Mouse (Mus musculus) heart, postnatal 0 days (tissue): ENCODE measurements at regions not wholly inside any gene's neighbourhood (a gene's known extent, or its start where the extent isn't known, plus 50 kb on each side); places are given as distances from the start of the nearest gene placed in this dataset.

Experiments used
- ATAC-seq: fragments of 200-750 bp; cut with Nextera tagmentation; 2 replicates; pipeline ENCODE4 v1.8.0; 2017; ENCODE audit warnings: low read depth, moderate number of reproducible peaks, moderate library complexity; ENCODE audit not compliant: insufficient read depth
- DNase-seq: peaks from one replicate; pipeline ENCODE4 v3.0.0-alpha.2; 2016; ENCODE audit warnings: low spot score
- H3K27ac ChIP-seq: fragments of 300-500 bp; sonication (generic); 2 replicates; pipeline ENCODE4 v1.5.1; 2014; ENCODE audit warnings: low read depth, mild to moderate bottlenecking
- H3K27me3 ChIP-seq: fragments of 300-500 bp; sonication (generic); 2 replicates; pipeline ENCODE4 v1.6.1; 2014; ENCODE audit warnings: low read length, mixed read lengths; ENCODE audit not compliant: control insufficient read depth, insufficient read depth
- H3K36me3 ChIP-seq: fragments of 300-500 bp; sonication (generic); replicated peaks from 2 replicates; pipeline ENCODE4 v1.6.1; 2014; ENCODE audit warnings: low read length, mixed read lengths; ENCODE audit not compliant: control insufficient read depth, insufficient read depth
- H3K4me1 ChIP-seq: fragments of 300-500 bp; sonication (generic); 2 replicates; pipeline ENCODE4 v1.6.1; 2014; ENCODE audit warnings: antibody characterized with exemption; ENCODE audit not compliant: control insufficient read depth, insufficient read depth
- H3K4me2 ChIP-seq: fragments of 300-500 bp; sonication (generic); 2 replicates; pipeline ENCODE4 v1.6.1; 2014; ENCODE audit warnings: low read depth, mild to moderate bottlenecking, low read length, moderate library complexity
- H3K4me3 ChIP-seq: fragments of 300-500 bp; sonication (generic); 2 replicates; pipeline ENCODE4 v1.5.1; 2014; ENCODE audit warnings: low read depth, low read length
- H3K9ac ChIP-seq: fragments of 300-500 bp; sonication (generic); replicated peaks from 2 replicates; pipeline ENCODE4 v1.6.1; 2014; ENCODE audit warnings: low read depth, low read length, mixed read lengths
- H3K9me3 ChIP-seq: fragments of 300-500 bp; sonication (generic); replicated peaks from 2 replicates; pipeline ENCODE4 v1.6.1; 2016; ENCODE audit warnings: low read length; ENCODE audit not compliant: control insufficient read depth
- CTCF ChIP-seq: IDR thresholded peaks from 2 replicates; pipeline ENCODE4 v1.5.1; 2016; ENCODE audit warnings: antibody characterized with exemption, control low read depth, low read depth
- EP300 ChIP-seq: IDR thresholded peaks from 2 replicates; pipeline ENCODE4 v1.6.1; 2016; ENCODE audit warnings: antibody characterized with exemption, low read depth
- WGBS: fragments of 180-500 bp; shearing (Covaris S2); extraction: QIAGEN DNeasy Blood & Tissue Kit; methylation state at CpG from one replicate; pipeline ENCODE4 v1.1.7; 2014; 5-methylcytosine and 5-hydroxymethylcytosine counted together

DNA sequence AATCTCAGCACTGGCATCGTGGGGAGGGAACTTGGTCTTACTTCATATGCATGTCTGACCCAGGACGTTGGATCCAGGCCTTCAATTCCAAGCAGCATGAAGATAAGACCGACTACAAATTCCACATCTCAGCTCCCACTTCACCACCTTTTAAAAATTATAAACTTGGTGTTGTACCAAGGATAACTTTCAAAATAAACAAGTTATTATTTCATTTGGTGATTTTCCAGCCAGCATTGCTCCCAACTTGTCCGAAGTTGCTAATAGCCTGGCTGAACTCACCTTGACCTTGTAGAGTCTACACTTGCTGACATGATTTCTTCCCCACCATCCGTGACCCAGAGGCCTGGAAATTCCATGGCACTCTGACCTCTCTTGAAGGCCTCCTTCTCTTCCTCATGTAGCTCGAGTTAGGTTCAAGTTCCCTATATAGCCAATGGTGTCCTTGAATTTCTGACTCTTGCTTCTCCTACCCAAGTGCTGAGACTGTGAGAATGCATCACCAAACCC, 123.7 kb downstream of the Thbs2 start:
- Histone ChIP-seq H3K4me2 (no peak overlapping the region), H3K9me3 (no peaks in the 10 kb centered on the region), H3K27me3 (no peaks in the 10 kb centered on the region), H3K36me3 (no peaks in the 10 kb centered on the region), H3K4me3 (no peak overlapping the region), H3K4me1 (no peaks in the 10 kb centered on the region), H3K27ac (no peak overlapping the region), H3K9ac (no peak overlapping the region)
- no peak for TF ChIP-seq CTCF
- no peak for TF ChIP-seq EP300
- ATAC-seq, result no peak
- DNase-seq, result no peak
- 37% methylated on average over 6 of the region's 6 CpGs for WGBS

DNA sequence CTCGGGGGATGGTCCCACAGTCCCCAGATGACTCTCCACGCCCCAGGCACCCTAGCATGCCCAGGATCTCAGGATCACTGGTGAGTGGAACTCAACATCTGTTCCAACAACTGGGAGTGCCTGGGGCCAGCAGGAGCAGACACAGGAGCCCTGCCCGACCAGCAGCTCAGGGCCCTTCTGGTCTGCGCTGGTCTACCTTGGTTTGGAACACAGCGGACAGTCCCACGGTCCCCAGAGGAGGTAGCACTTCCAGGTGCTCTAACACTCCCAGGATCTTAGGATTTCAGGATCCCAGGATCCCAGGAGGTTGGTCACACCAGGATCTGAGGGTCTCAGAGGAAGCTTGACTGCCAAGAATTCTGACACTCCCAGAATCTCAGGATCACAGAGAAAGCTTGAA, 131.8 kb downstream of the Thbs2 start:
- H3K9me3 ChIP-seq, result no peaks in the 10 kb centered on the region
- DNase-seq (no peak), ATAC-seq (no peak)
- TF ChIP-seq CTCF (no peak), EP300 (no peak)
- H3K4me1 ChIP-seq, result no peaks in the 10 kb centered on the region
- no peak overlapping the region for H3K4me3 ChIP-seq
- no peak overlapping the region for H3K4me2 ChIP-seq
- H3K9ac ChIP-seq, result no peak overlapping the region
- H3K27me3 ChIP-seq, result no peaks in the 10 kb centered on the region
- 70% methylated on average over 6 of the region's 6 CpGs for WGBS
- no peak overlapping the region for H3K27ac ChIP-seq
- H3K36me3 ChIP-seq, result no peaks in the 10 kb centered on the region

DNA sequence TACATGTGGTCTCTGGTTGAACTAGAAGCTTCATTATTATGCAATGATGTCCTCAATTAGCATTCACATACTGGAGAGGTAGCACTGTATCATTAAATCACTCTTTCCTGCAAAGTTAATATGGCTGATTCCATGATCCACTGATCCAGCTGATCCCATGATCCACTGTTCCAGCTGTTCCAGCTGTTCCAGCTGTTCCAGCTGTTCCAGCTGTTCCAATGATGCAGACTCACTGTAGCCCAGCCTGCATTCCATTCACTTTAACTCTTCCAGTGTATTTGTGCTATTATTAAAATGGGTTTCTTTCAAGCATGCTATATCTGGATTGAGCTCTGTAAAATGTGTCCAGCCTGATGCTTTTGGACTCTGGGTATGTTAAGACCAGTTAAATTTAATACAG, 136.8 kb downstream of the Thbs2 start:
- Histone ChIP-seq H3K4me2 (no peak overlapping the region), H3K9me3 (no peaks in the 10 kb centered on the region), H3K27ac (no peak overlapping the region), H3K9ac (no peak overlapping the region), H3K27me3 (no peaks in the 10 kb centered on the region), H3K36me3 (no peaks in the 10 kb centered on the region), H3K4me3 (no peak overlapping the region), H3K4me1 (no peaks in the 10 kb centered on the region)
- TF ChIP-seq CTCF (no peak), EP300 (no peak)
- DNase-seq, result no peak
- no peak for ATAC-seq

DNA sequence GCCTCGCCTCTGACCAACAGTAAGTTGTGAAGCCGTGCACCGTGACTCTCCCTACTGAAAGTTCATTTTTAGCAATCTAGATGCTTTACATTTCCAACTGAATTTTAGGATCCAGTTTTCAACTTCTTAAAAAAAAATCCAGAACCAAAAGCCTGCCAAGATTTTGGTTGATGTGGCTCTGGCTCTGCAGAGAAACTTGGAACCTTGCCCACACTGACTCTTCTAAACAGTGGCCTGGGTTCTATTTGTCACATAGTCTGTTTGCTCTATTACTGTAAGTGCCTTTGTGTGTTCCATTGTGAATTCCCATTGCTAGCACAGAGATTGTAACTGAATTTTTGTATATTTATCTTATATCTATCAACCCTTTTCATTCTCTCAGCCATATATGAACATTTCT, 140.8 kb downstream of the Thbs2 start:
- no peak for ATAC-seq
- DNase-seq, result no peak
- Histone ChIP-seq H3K4me3 (no peak overlapping the region), H3K4me1 (no peaks in the 10 kb centered on the region), H3K27me3 (no peaks in the 10 kb centered on the region), H3K9ac (no peak overlapping the region), H3K4me2 (no peak overlapping the region), H3K27ac (no peak overlapping the region), H3K36me3 (no peaks in the 10 kb centered on the region), H3K9me3 (no peaks in the 10 kb centered on the region)
- WGBS, result 71% methylated on average over 3 of the region's 3 CpGs
- TF ChIP-seq CTCF (no peak), EP300 (no peak)

DNA sequence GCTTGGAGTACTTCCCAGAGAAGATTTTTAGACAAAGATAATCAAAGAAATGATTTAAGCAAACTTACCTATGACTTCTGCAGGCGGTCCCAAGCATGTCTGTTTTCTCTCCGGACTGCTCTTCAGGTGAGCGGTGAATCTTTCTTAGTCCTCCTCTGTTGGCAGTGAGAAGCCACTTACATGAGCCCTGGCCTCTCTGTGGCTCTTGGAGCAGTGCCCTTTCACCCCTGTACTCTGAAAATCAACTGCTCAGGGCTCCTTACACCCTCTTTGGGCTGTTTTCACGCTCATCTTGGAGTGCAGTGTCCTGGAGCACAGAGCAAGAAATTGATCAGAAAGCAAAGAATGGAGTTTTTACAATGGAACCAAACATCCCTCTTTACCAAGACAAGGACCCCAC, 142.0 kb downstream of the Thbs2 start:
- TF ChIP-seq CTCF (no peak), EP300 (no peak)
- no peak overlapping the region for H3K4me2 ChIP-seq
- peaks cover 9% of the 10 kb centered on the region for H3K9me3 ChIP-seq
- no peaks in the 10 kb centered on the region for H3K36me3 ChIP-seq
- ATAC-seq, result no peak
- H3K4me1 ChIP-seq, result no peaks in the 10 kb centered on the region
- 82% methylated on average over 4 of the region's 4 CpGs for WGBS
- DNase-seq, result no peak
- H3K27ac ChIP-seq, result no peak overlapping the region
- no peak overlapping the region for H3K9ac ChIP-seq
- H3K27me3 ChIP-seq, result no peaks in the 10 kb centered on the region
- H3K4me3 ChIP-seq, result no peak overlapping the region

DNA sequence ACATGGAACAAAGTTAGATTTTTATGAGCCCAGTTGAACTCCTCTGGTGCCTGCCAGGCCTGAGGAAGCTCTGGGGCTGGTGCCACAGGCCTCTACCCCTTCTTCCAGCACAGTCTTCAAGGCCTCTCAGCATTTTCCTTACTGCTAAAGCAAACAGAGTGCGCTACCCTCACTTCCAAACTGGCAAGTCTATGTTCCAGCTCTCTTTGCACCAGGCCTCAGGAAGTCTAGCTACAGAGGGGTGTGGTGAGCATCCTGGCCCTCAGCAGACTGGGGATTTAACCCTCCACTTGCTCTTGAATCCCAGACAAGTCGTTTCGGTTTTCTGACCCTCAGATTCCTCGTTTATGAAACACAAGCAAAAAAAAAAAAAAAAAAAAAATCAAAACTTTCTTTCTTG, 142.4 kb downstream of the Thbs2 start:
- H3K4me1 ChIP-seq, result no peaks in the 10 kb centered on the region
- H3K4me2 ChIP-seq, result no peak overlapping the region
- H3K4me3 ChIP-seq, result no peak overlapping the region
- ATAC-seq (no peak), DNase-seq (no peak)
- H3K9ac ChIP-seq, result no peak overlapping the region
- WGBS, result 66% methylated on average over 4 of the region's 4 CpGs
- peaks cover 10% of the 10 kb centered on the region for H3K9me3 ChIP-seq
- H3K27me3 ChIP-seq, result no peaks in the 10 kb centered on the region
- H3K36me3 ChIP-seq, result no peaks in the 10 kb centered on the region
- no peak for TF ChIP-seq CTCF
- no peak for TF ChIP-seq EP300
- no peak overlapping the region for H3K27ac ChIP-seq
